Mouse (Mus musculus) ES-E14 (cell line): ENCODE measurements around the gene Inf2. TPM values are rescaled to one million over a fixed set of nuclear protein-coding genes. Genes with fewer than 3 reads are reported as not detected.

ENCODE experiments used
- DNase-seq: peaks from one replicate; pipeline ENCODE4 v3.0.0-alpha.2; 2013; ENCODE audit warnings: low read depth, low spot score
- H3K27ac ChIP-seq: 2 replicates; pipeline ENCODE4 v1.5.1; 2012; ENCODE audit warnings: low read depth, mild to moderate bottlenecking, low read length, moderate library complexity, mixed read lengths; ENCODE audit not compliant: poor library complexity, insufficient read depth, severe bottlenecking
- H3K36me3 ChIP-seq: 2 replicates; pipeline ENCODE4 v1.6.1; 2012; ENCODE audit warnings: mild to moderate bottlenecking, low read length, moderate library complexity, mixed read lengths; ENCODE audit not compliant: control insufficient read depth, poor library complexity, insufficient read depth, severe bottlenecking
- H3K4me1 ChIP-seq, 2 experiments: fragments of 150-350 bp in 1 of 2; sonication (generic) in 1 of 2; 2 replicates each; pipeline ENCODE4 v1.6.1; 2012; ENCODE audit warnings: low read length in 2 of 2, mild to moderate bottlenecking in 1 of 2, mixed read lengths in 1 of 2; ENCODE audit not compliant: control insufficient read depth in 2 of 2, insufficient read depth in 2 of 2, poor library complexity in 1 of 2
- H3K4me3 ChIP-seq, 2 experiments: fragments of 150-350 bp in 1 of 2; sonication (generic) in 1 of 2; 2 replicates each; pipeline ENCODE4 v1.5.1; 2012; ENCODE audit warnings: low read length in 2 of 2, low read depth in 1 of 2, mild to moderate bottlenecking in 1 of 2, mixed read lengths in 1 of 2; ENCODE audit not compliant: insufficient read depth in 1 of 2, poor library complexity in 1 of 2, severe bottlenecking in 1 of 2
- H3K9ac ChIP-seq: 2 replicates; pipeline ENCODE4 v1.6.1; 2012; ENCODE audit warnings: low read depth, mild to moderate bottlenecking, low read length, mixed read lengths; ENCODE audit not compliant: poor library complexity, insufficient read depth, severe bottlenecking
- H3K9me3 ChIP-seq: fragments of 150-350 bp; sonication (generic); 2 replicates; pipeline ENCODE4 v1.6.1; 2012; ENCODE audit warnings: low read depth, mild to moderate bottlenecking, low read length; ENCODE audit not compliant: control insufficient read depth, insufficient read depth
- CHD2 ChIP-seq: IDR thresholded peaks from 2 replicates; pipeline ENCODE4 v1.6.1; 2014; ENCODE audit warnings: mild to moderate bottlenecking, low read depth, low read length, inconsistent platforms
- HCFC1 ChIP-seq: IDR thresholded peaks from 2 replicates; pipeline ENCODE4 v1.6.1; 2012; ENCODE audit warnings: low read length, inconsistent platforms, borderline replicate concordance; ENCODE audit not compliant: insufficient read depth
- MAFK ChIP-seq: IDR thresholded peaks from 2 replicates; pipeline ENCODE4 v1.6.1; 2014; ENCODE audit warnings: mild to moderate bottlenecking, low read depth, low read length, inconsistent platforms; ENCODE audit not compliant: insufficient read depth
- ZC3H11A ChIP-seq: IDR thresholded peaks from 2 replicates; pipeline ENCODE4 v1.6.1; 2012; ENCODE audit warnings: low read depth, mild to moderate bottlenecking, inconsistent platforms, low read length, borderline replicate concordance
- ZNF384 ChIP-seq: IDR thresholded peaks from 2 replicates; pipeline ENCODE4 v1.6.1; 2012; ENCODE audit warnings: low read depth, low read length, inconsistent platforms
- in situ Hi-C, 2 experiments: fragments of 600-800 bp; cut with MboI; formaldehyde crosslinking; loops; one replicate each; pipeline ENCODE4 v1.15.1; 2025; ENCODE audit warnings: low sequenced_read_pairs in 2 of 2, inconsistent platforms in 1 of 2; ENCODE audit not compliant: unreplicated experiment in 2 of 2
- total RNA-seq: library from RNA; depleted of rRNA; stranded (reverse); fragments of 300-350 nt; gene quantifications from 2 replicates; pipeline ENCODE4 v1.2.3, GENCODE M21; 2012

The Inf2 gene
- total RNA-seq, 1 experiment, result 21.0 TPM

DNA sequence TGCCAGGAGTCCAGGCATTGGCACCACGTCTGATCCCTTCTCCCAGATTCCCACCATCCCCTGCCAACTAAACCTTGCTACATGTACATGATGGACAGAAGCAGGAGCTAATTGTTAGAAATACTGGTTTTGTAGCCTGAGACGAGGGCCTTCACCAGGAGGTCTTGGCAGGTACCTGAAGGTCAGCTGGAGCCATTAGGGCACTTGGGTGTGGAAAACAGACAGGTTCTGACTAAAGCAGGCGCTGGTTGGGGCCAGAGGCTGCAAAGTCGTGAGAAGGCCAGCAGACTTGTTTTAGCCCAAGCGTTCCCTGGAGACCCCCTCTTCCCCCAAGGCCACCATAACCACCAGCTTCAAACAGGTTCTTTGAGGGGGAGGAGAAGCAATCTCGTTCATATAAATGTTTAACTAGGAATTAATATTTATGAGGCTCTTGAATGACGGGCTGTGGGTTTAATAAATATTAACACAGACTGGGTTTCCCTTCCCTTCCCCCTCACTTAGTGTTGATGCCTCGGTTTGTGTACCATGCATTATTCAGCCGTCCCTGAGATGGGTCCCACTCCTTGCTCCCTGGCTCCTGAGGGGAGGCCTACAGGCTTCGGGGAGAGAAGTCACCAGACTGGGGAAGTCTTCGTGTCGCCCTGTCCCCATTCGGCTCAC, 46.2 kb upstream of the Inf2 start:
- Histone ChIP-seq H3K4me1 (peaks cover 4 to 33% of the 10 kb centered on the region in 2 experiments; a peak in 3 of 4 replicates), H3K4me3 (no peak overlapping the region), H3K27ac (no peak overlapping the region), H3K9me3 (no peaks in the 10 kb centered on the region), H3K9ac (no peak overlapping the region), H3K36me3 (no peaks in the 10 kb centered on the region)
- in situ Hi-C loops, result loop anchor here (10.0 to 25.0 kb wide), 2 partner anchors 398 to 405 kb away; partner anchors contain the start of gene Kif26a (in 2 of the 2)
- no peak for DNase-seq
- no peak for TF ChIP-seq ZNF384
- no peak for TF ChIP-seq MAFK

DNA sequence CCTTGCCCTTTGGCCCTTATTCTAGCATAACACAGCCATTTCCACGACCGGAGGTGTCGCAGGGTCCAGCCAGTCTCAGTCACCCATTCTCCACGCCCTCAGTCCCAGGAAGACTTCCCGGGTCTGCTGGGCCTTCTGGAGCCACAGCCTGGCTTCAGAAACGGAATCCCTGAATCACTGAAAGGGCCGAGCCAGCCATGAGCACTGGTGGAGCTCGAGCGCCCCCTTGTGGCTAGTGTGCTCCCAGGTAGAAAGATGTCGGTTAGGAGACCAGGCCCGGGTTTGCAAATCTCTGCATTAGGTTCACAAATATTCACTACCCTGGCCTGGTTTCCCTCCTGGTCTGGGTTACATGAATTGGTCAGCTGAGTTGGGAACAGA, 45.7 kb upstream of the Inf2 start:
- DNase-seq, result peak; percentile 87
- in situ Hi-C loops, result loop anchor here (10.0 to 25.0 kb wide), 2 partner anchors 398 to 406 kb away; partner anchors contain the start of gene Kif26a (in 2 of the 2)
- H3K9me3 ChIP-seq, result no peaks in the 10 kb centered on the region
- no peak overlapping the region for H3K27ac ChIP-seq
- H3K4me3 ChIP-seq, result no peak overlapping the region
- peaks cover 4 to 33% of the 10 kb centered on the region in 2 experiments; a peak in 3 of 4 replicates for H3K4me1 ChIP-seq
- H3K9ac ChIP-seq, result no peak overlapping the region
- H3K36me3 ChIP-seq, result no peaks in the 10 kb centered on the region
- no peak for TF ChIP-seq CHD2
- no peak for TF ChIP-seq HCFC1
- TF ChIP-seq MAFK, result peak; percentile 21; the same call in 1 of the 2 replicates
- TF ChIP-seq ZC3H11A, result peak; percentile 92

DNA sequence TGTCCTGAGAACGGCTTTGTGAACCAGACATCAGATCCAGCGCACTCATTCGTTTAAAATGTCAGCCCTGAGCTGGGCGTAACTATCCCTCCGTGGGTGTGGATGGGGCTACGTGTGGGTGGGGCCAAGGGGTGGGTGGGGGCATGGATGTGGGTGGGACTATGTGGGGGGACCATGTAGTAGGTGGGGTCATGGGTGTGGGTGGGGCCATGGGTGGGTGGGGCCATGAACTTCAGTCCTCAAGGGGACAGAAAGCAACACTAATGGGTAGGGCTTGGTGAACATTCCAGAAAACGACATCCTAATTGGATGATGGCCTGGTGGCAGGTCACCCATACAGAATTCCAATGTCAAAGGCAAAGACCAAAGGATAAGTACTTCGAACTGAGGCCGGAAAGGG, 44.6 kb upstream of the Inf2 start:
- in situ Hi-C loops, result loop anchor here (10.0 to 25.0 kb wide), 2 partner anchors 399 to 407 kb away; partner anchors contain the start of gene Kif26a (in 2 of the 2)
- DNase-seq, result no peak
- H3K4me1 ChIP-seq, result peaks cover 4 to 25% of the 10 kb centered on the region in 2 experiments; a peak in 3 of 4 replicates
- TF ChIP-seq HCFC1 (no peak), ZNF384 (no peak), MAFK (no peak), ZC3H11A (no peak), CHD2 (no peak)
- H3K4me3 ChIP-seq, result no peak overlapping the region
- no peak overlapping the region for H3K27ac ChIP-seq
- no peaks in the 10 kb centered on the region for H3K36me3 ChIP-seq
- no peaks in the 10 kb centered on the region for H3K9me3 ChIP-seq
- H3K9ac ChIP-seq, result no peak overlapping the region

DNA sequence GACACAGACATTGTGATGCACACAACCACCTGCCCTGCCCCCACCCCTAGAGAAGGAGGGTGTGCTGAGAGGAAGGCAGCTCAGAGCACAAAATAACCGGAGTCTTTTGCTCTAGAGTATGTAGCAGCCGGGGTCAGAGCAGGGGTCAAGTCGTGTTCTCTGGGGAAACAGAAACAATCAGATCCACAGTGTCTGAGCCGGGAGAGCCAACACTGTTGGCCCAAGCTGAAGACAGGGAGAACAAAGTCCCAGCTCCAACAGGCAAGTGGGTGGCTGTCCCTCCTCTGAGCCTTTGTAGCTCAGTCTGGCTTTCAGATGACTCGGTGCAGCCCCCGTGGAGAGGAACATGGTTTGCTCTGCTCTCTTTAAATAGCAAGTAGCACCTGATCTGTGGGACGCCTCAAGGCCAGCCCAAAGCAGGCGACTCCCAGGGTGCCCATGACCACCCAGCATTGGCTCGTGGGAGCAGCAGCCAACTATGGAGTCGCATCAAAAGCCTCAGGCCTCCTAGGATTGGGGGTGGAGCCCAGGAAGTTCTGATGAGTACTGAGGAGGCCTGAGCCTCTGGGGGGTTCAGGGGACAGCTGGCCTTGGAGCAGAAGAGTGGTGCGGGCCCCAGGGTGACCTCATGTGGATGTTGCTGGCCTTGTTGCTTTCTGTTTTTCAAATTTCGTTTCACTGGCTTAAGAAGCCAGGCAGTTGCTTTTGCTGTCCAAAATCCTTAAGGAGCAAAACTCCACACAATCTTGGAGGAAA, 43.5 kb upstream of the Inf2 start:
- DNase-seq, result no peak
- H3K4me1 ChIP-seq, result peaks cover 0 to 17% of the 10 kb centered on the region in 2 experiments; a peak in 2 of 4 replicates
- no peaks in the 10 kb centered on the region for H3K36me3 ChIP-seq
- H3K4me3 ChIP-seq, result no peak overlapping the region
- H3K9me3 ChIP-seq, result no peaks in the 10 kb centered on the region
- TF ChIP-seq CHD2 (no peak), ZC3H11A (no peak), MAFK (no peak), ZNF384 (no peak), HCFC1 (no peak)
- no peak overlapping the region for H3K27ac ChIP-seq
- in situ Hi-C loops, result loop anchor here (10.0 to 25.0 kb wide), 2 partner anchors 400 to 408 kb away; partner anchors contain the start of gene Kif26a (in 2 of the 2)
- no peak overlapping the region for H3K9ac ChIP-seq
